Mouse (Mus musculus): ENCODE measurements around the gene Cd320. TPM values are rescaled to one million over a fixed set of nuclear protein-coding genes. Genes with fewer than 3 reads are reported as not detected.
A peak's percentile ranks its signal among the peaks of the same experiment; 100 is the strongest.
"Not testable (repeated sequence)": the region's sequence is repeated elsewhere in the genome, so short reads cannot be mapped to it uniquely, and the experiment has no call there.

Gene Cd320
- polyA plus RNA-seq, 2 experiments, result 6.7 to 16.1 TPM

GRCm38 (mm10) chr17:33817969-33818643 is 24.8 kb upstream of the Cd320 start:
- H3K9me3 ChIP-seq (ENCODE audit: control insufficient read depth, low read length), result no peaks in the 10 kb centered on the region
- peak; percentile 4 for ATAC-seq (ENCODE audit: insufficient read depth)
- TF ChIP-seq CTCF (IDR thresholded peaks at IDR 0.05; ENCODE audit: low read depth) (no peak), EP300 (IDR thresholded peaks at IDR 0.05; ENCODE audit: low read depth) (no peak)
- peak overlapping the region; percentile 77 for H3K9ac ChIP-seq (replicated peaks)
- no peak for DNase-seq (ENCODE audit: low read depth in 3 of 3, low spot score in 3 of 3)
- 23% methylated on average over 33 of the region's 33 CpGs for WGBS (ENCODE audit: insufficient replicate concordance)
- H3K27me3 ChIP-seq (ENCODE audit: control insufficient read depth, insufficient read depth, low read length), result no peaks in the 10 kb centered on the region; the same call in 1 of the 2 replicates
- peak overlapping the region; percentile 67 for H3K27ac ChIP-seq
- H3K4me1 ChIP-seq (replicated peaks; ENCODE audit: control insufficient read depth in 2 of 2, insufficient read depth in 2 of 2, low read length in 1 of 2), result peaks cover 9 to 14% of the 10 kb centered on the region in 2 experiments
- H3K4me2 ChIP-seq (ENCODE audit: low read depth), result peak overlapping the region; percentile 91
- peaks cover 26% of the 10 kb centered on the region for H3K36me3 ChIP-seq (replicated peaks; ENCODE audit: control insufficient read depth, insufficient read depth, low read depth)
- peak overlapping the region; percentile 40 to 72 for H3K4me3 ChIP-seq (ENCODE audit: insufficient read depth in 1 of 2, low read depth in 2 of 2, low read length in 2 of 2)

- 65% methylated on average over 1 of the region's 1 CpGs for WGBS (ENCODE audit: insufficient replicate concordance)
- peak overlapping the region; percentile 5; the same call in 1 of the 2 replicates for H3K9ac ChIP-seq (replicated peaks)
These were observed 20.4 kb upstream of the Cd320 start for GRCm38 (mm10) chr17:33822436-33822959.

DNA sequence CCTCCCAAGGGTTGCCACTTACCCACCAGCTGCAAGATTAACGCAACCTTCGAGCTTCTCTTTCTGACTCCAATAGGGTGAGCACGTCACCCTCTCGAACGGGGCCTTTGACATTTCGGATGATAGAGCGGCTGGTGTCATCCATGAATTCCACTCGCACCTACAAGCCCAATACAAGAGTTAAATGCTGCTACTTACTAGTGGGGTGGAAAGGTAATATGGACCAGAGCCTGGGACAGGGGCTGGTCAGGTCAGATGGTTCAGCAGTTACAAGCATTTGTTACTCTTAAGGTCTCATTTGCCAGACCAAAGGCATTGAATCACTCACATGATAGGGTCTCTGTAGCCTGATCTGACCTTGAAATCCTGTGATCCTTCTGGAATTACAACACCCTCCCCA is 19.7 kb upstream of the Cd320 start:
- 56% methylated on average over 8 of the region's 8 CpGs for WGBS (ENCODE audit: insufficient replicate concordance)
- Histone ChIP-seq H3K4me3 (ENCODE audit: insufficient read depth in 1 of 2, low read depth in 2 of 2, low read length in 2 of 2) (peak overlapping the region; percentile 72 to 95), H3K4me2 (ENCODE audit: low read depth) (peak overlapping the region; percentile 90), H3K27ac (peak overlapping the region; percentile 48), H3K9ac (replicated peaks) (peak overlapping the region; percentile 81), H3K36me3 (replicated peaks; ENCODE audit: control insufficient read depth, insufficient read depth, low read depth) (peaks cover 29% of the 10 kb centered on the region), H3K4me1 (replicated peaks; ENCODE audit: control insufficient read depth in 2 of 2, insufficient read depth in 2 of 2, low read length in 1 of 2) (peaks cover 7 to 18% of the 10 kb centered on the region in 2 experiments)
- not testable (repeated sequence) for H3K9me3 ChIP-seq (ENCODE audit: control insufficient read depth, low read length); ATAC-seq (ENCODE audit: insufficient read depth); H3K27me3 ChIP-seq (ENCODE audit: control insufficient read depth, insufficient read depth, low read length); DNase-seq (ENCODE audit: low read depth in 3 of 3, low spot score in 3 of 3)

More at GRCm38 (mm10) chr17:33822436-33822959, 20.4 kb upstream of the Cd320 start:
- peak overlapping the region in 1 of 2 experiments; percentile 8; a peak in 2 of 4 replicates for H3K4me3 ChIP-seq (ENCODE audit: insufficient read depth in 1 of 2, low read depth in 2 of 2, low read length in 2 of 2)
- no peak overlapping the region for H3K27ac ChIP-seq
- no peaks in the 10 kb centered on the region for H3K9me3 ChIP-seq (ENCODE audit: control insufficient read depth, low read length)
- TF ChIP-seq CTCF (IDR thresholded peaks at IDR 0.05; ENCODE audit: low read depth) (no peak), EP300 (IDR thresholded peaks at IDR 0.05; ENCODE audit: low read depth) (no peak)
- no peaks in the 10 kb centered on the region for H3K27me3 ChIP-seq (ENCODE audit: control insufficient read depth, insufficient read depth, low read length)
- ATAC-seq (ENCODE audit: insufficient read depth) (no peak), DNase-seq (ENCODE audit: low read depth in 3 of 3, low spot score in 3 of 3) (no peak)
- H3K4me2 ChIP-seq (ENCODE audit: low read depth), result peak overlapping the region; percentile 90
- H3K36me3 ChIP-seq (replicated peaks; ENCODE audit: control insufficient read depth, insufficient read depth, low read depth), result peaks cover 29% of the 10 kb centered on the region
- peaks cover 11 to 22% of the 10 kb centered on the region in 2 experiments for H3K4me1 ChIP-seq (replicated peaks; ENCODE audit: control insufficient read depth in 2 of 2, insufficient read depth in 2 of 2, low read length in 1 of 2)

DNA sequence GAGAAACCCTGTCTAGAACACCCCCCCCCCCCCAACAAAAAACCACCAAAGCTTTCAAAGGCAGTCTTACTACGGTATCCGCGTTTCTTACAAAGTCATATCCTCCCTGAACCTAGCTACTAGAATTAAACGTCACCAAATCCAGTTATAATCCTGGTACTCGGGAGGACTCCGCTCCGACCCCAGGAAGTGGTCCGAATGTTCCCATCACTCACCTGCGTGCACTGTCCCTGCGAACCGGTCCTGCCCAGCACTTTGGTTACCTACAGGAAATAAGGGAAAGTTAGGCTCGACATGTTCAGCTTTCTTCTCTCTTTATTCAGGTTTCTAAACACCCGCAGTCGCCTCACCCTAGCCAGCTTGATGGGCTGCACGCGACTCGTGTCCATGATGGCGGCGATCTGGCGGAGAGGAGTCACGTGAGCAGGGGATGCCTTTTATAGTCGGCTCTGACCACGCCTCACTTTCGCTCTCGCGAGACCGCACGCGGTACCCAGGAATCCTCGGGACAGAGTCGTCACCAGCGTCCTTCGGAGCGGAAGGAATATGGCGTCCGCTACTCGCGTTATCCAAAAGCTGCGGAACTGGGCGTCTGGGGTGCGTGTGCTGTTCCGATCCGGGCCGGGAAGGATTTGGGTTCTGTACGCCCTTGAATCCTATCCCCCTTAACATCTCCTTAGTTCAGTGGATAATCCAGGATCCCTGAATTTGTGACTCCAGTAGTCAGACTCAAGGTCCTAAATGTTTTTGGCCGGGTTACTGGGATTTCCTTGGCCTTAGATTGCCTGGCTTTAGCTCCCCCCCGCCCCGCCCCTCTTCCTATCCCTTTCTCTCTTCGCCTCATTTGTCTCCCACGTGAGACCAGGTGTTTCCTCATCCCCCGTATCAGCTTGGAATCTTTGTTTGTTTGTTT is 18.6 kb upstream of the Cd320 start, which contains the start of the genes Rps28 and Ndufa7:
Gene Rps28 (minus strand): TSS at position 479 of the 913 bp plus-strand sequence.
Gene Ndufa7 (plus strand): TSS at position 489 of the 913 bp plus-strand sequence.
- ATAC-seq (ENCODE audit: insufficient read depth) (peak; percentile 91), DNase-seq (ENCODE audit: low read depth in 3 of 3, low spot score in 3 of 3) (peak; percentile 92 to 94 (median 92))
- Histone ChIP-seq H3K27ac (peak within 1 kb of the TSS; percentile 72), H3K27me3 (ENCODE audit: control insufficient read depth, insufficient read depth, low read length) (no peaks in the 10 kb centered on the region), H3K9me3 (ENCODE audit: control insufficient read depth, low read length) (no peaks in the 10 kb centered on the region), H3K36me3 (replicated peaks; ENCODE audit: control insufficient read depth, insufficient read depth, low read depth) (peaks cover 26% of the 10 kb centered on the region), H3K4me3 (ENCODE audit: insufficient read depth in 1 of 2, low read depth in 2 of 2, low read length in 2 of 2) (peak within 1 kb of the TSS; percentile 72 to 95), H3K4me1 (replicated peaks; ENCODE audit: control insufficient read depth in 2 of 2, insufficient read depth in 2 of 2, low read length in 1 of 2) (peaks cover 7 to 19% of the 10 kb centered on the region in 2 experiments), H3K9ac (replicated peaks) (peak within 1 kb of the TSS; percentile 90), H3K4me2 (ENCODE audit: low read depth) (peak within 1 kb of the TSS; percentile 90)
- TF ChIP-seq CTCF (IDR thresholded peaks at IDR 0.05; ENCODE audit: low read depth) (no peak), EP300 (IDR thresholded peaks at IDR 0.05; ENCODE audit: low read depth) (peak; percentile 76)
- WGBS (ENCODE audit: insufficient replicate concordance), result under 1% methylated on average over 51 of the region's 51 CpGs

DNA sequence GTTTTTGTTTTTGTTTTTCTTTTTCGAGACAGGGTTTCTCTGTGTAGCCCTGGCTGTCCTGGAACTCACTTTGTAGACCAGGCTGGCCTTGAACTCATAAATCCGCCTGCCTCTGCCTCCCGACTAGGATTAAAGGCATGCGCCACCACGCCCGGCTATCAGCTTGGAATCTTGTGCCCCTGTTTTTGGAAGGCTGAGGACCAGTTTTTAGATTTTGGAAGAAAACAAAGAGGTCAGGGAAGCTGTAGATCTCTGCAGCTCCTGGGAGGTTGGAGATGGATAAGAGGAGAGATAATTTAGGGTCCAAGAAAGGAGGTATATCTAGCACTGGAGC is 17.9 kb upstream of the Cd320 start:
- H3K9me3 ChIP-seq (ENCODE audit: control insufficient read depth, low read length); H3K27me3 ChIP-seq (ENCODE audit: control insufficient read depth, insufficient read depth, low read length); ATAC-seq (ENCODE audit: insufficient read depth); DNase-seq (ENCODE audit: low read depth in 3 of 3, low spot score in 3 of 3): not testable (repeated sequence)
- H3K36me3 ChIP-seq (replicated peaks; ENCODE audit: control insufficient read depth, insufficient read depth, low read depth), result peaks cover 26% of the 10 kb centered on the region
- peak overlapping the region; percentile 90 for H3K4me2 ChIP-seq (ENCODE audit: low read depth)
- peak overlapping the region; percentile 90 for H3K9ac ChIP-seq (replicated peaks)
- H3K4me3 ChIP-seq (ENCODE audit: insufficient read depth in 1 of 2, low read depth in 2 of 2, low read length in 2 of 2), result peak overlapping the region; percentile 72 to 88
- peaks cover 7 to 19% of the 10 kb centered on the region in 2 experiments for H3K4me1 ChIP-seq (replicated peaks; ENCODE audit: control insufficient read depth in 2 of 2, insufficient read depth in 2 of 2, low read length in 1 of 2)
- WGBS (ENCODE audit: insufficient replicate concordance), result 3% methylated on average over 6 of the region's 6 CpGs
- peak overlapping the region; percentile 72 for H3K27ac ChIP-seq
